Mouse (Mus musculus) stomach, postnatal 0 days (tissue): ENCODE data around the gene Timeless. TPM values are rescaled to one million over a fixed set of nuclear protein-coding genes. Genes with fewer than 3 reads are reported as not detected.

Source experiments
- ATAC-seq: fragments of 200-750 bp; cut with Nextera tagmentation; 2 replicates; pipeline ENCODE4 v1.8.0; 2017; ENCODE audit not compliant: low FRiP score, low TSS enrichment
- DNase-seq: peaks from one replicate; pipeline ENCODE4 v3.0.0-alpha.2; 2016; ENCODE audit warnings: low spot score
- H3K27ac ChIP-seq: fragments of 300-500 bp; sonication (generic); replicated peaks from 2 replicates; pipeline ENCODE4 v1.5.1; 2014; ENCODE audit warnings: mild to moderate bottlenecking, control low read depth
- H3K27me3 ChIP-seq: fragments of 300-500 bp; sonication (generic); 2 replicates; pipeline ENCODE4 v1.6.1; 2014; ENCODE audit warnings: low read length; ENCODE audit not compliant: control insufficient read depth, insufficient read depth
- H3K36me3 ChIP-seq: fragments of 300-500 bp; sonication (generic); 2 replicates; pipeline ENCODE4 v1.6.1; 2014; ENCODE audit warnings: low read length, mixed read lengths; ENCODE audit not compliant: control insufficient read depth, insufficient read depth
- H3K4me1 ChIP-seq: fragments of 300-500 bp; sonication (generic); replicated peaks from 2 replicates; pipeline ENCODE4 v1.6.1; 2014; ENCODE audit warnings: antibody characterized with exemption; ENCODE audit not compliant: control insufficient read depth, insufficient read depth
- H3K4me2 ChIP-seq: fragments of 300-500 bp; sonication (generic); replicated peaks from 2 replicates; pipeline ENCODE4 v1.6.1; 2014; ENCODE audit warnings: low read depth, mild to moderate bottlenecking, control low read depth, moderate library complexity
- H3K4me3 ChIP-seq: fragments of 300-500 bp; sonication (generic); 2 replicates; pipeline ENCODE4 v1.5.1; 2014; ENCODE audit warnings: low read depth, low read length, control low read depth
- H3K9ac ChIP-seq: fragments of 300-500 bp; sonication (generic); 2 replicates; pipeline ENCODE4 v1.6.1; 2014; ENCODE audit warnings: mild to moderate bottlenecking, low read length, control low read depth, mixed read lengths
- H3K9me3 ChIP-seq: fragments of 300-500 bp; sonication (generic); 2 replicates; pipeline ENCODE4 v1.6.1; 2016; ENCODE audit warnings: low read length; ENCODE audit not compliant: control insufficient read depth
- CTCF ChIP-seq: IDR thresholded peaks from 2 replicates; pipeline ENCODE4 v1.5.1; 2016; ENCODE audit warnings: antibody characterized with exemption, low read depth, mild to moderate bottlenecking, moderate library complexity
- EP300 ChIP-seq: optimal IDR thresholded peaks from 2 replicates; pipeline ENCODE3; 2016; ENCODE audit warnings: antibody characterized with exemption
- WGBS: fragments of 180-500 bp; shearing (Covaris S2); extraction: QIAGEN DNeasy Blood & Tissue Kit; methylation state at CpG from one replicate; pipeline ENCODE4 v1.1.7; 2014; 5-methylcytosine and 5-hydroxymethylcytosine counted together
- polyA plus RNA-seq: library from polyadenylated mRNA; unstranded; fragments of >200 nt; fragmentation: Nextera tagmentation; extraction: Ambion mirVana; gene quantifications from 2 replicates; pipeline ENCODE4 v1.2.1, GENCODE M21; 2015

The Timeless gene
- polyA plus RNA-seq, 1 experiment from 2014 or later, result 10.5 TPM

- 86% methylated on average over 18 of the region's 18 CpGs for WGBS
- no peak overlapping the region for H3K4me2 ChIP-seq
- no peak for DNase-seq
- no peak overlapping the region for H3K9ac ChIP-seq
- TF ChIP-seq CTCF (no peak), EP300 (no peak)
- no peaks in the 10 kb centered on the region; the same call in 1 of the 2 replicates for H3K27me3 ChIP-seq
- no peaks in the 10 kb centered on the region for H3K9me3 ChIP-seq
- no peak overlapping the region for H3K4me3 ChIP-seq
- H3K27ac ChIP-seq, result no peak overlapping the region
- no peaks in the 10 kb centered on the region for H3K36me3 ChIP-seq
- no peaks in the 10 kb centered on the region for H3K4me1 ChIP-seq
- no peak for ATAC-seq
Measured at GRCm38 (mm10) chr10:128218387-128219117, 13.3 kb upstream of the Timeless start.

GRCm38 (mm10) chr10:128221533-128222286 is 10.2 kb upstream of the Timeless start:
- 55% methylated on average over 16 of the region's 16 CpGs for WGBS
- Histone ChIP-seq H3K4me1 (no peaks in the 10 kb centered on the region), H3K9ac (no peak overlapping the region), H3K9me3 (no peaks in the 10 kb centered on the region), H3K4me3 (no peak overlapping the region), H3K36me3 (no peaks in the 10 kb centered on the region), H3K27ac (no peak overlapping the region), H3K4me2 (no peak overlapping the region), H3K27me3 (no peaks in the 10 kb centered on the region; the same call in 1 of the 2 replicates)
- DNase-seq (no peak), ATAC-seq (no peak)
- TF ChIP-seq EP300 (no peak), CTCF (peak; percentile 18; the same call in 1 of the 2 replicates)

GRCm38 (mm10) chr10:128225064-128225463 is 6.8 kb upstream of the Timeless start:
- Histone ChIP-seq H3K9me3 (no peaks in the 10 kb centered on the region), H3K4me3 (no peak overlapping the region), H3K4me2 (no peak overlapping the region), H3K27ac (no peak overlapping the region), H3K4me1 (no peaks in the 10 kb centered on the region), H3K9ac (no peak overlapping the region), H3K27me3 (no peaks in the 10 kb centered on the region; the same call in 1 of the 2 replicates), H3K36me3 (no peaks in the 10 kb centered on the region)
- 44% methylated on average over 5 of the region's 5 CpGs for WGBS
- no peak for DNase-seq
- no peak for ATAC-seq
- TF ChIP-seq CTCF (no peak), EP300 (no peak)

- no peaks in the 10 kb centered on the region for H3K9me3 ChIP-seq
- 41% methylated on average over 4 of the region's 4 CpGs for WGBS
- no peak within 1 kb of the TSS for H3K9ac ChIP-seq
- TF ChIP-seq CTCF (no peak), EP300 (no peak)
- peak; percentile 21 for ATAC-seq
- DNase-seq, result no peak
- H3K36me3 ChIP-seq, result no peaks in the 10 kb centered on the region
- H3K4me1 ChIP-seq, result no peaks in the 10 kb centered on the region
- no peak within 1 kb of the TSS for H3K27ac ChIP-seq
- no peak within 1 kb of the TSS for H3K4me2 ChIP-seq
- no peak within 1 kb of the TSS for H3K4me3 ChIP-seq
- no peaks in the 10 kb centered on the region; the same call in 1 of the 2 replicates for H3K27me3 ChIP-seq
Measured at GRCm38 (mm10) chr10:128225538-128225937, 6.3 kb upstream of the Timeless start, which contains the start of gene Mip. Mip (plus strand) TSS chr10:128225838.

- H3K27ac ChIP-seq, result no peak overlapping the region
- TF ChIP-seq EP300, result no peak
- no peak for TF ChIP-seq CTCF
- no peaks in the 10 kb centered on the region for H3K27me3 ChIP-seq
- no peaks in the 10 kb centered on the region for H3K4me1 ChIP-seq
- no peak for ATAC-seq
- no peak overlapping the region for H3K4me3 ChIP-seq
- H3K36me3 ChIP-seq, result no peaks in the 10 kb centered on the region
- H3K9me3 ChIP-seq, result no peaks in the 10 kb centered on the region
- no peak overlapping the region for H3K4me2 ChIP-seq
- DNase-seq, result no peak
- WGBS, result 70% methylated on average over 9 of the region's 9 CpGs
- H3K9ac ChIP-seq, result no peak overlapping the region
Measured at GRCm38 (mm10) chr10:128227592-128227991, 4.3 kb upstream of the Timeless start.

- DNase-seq (no peak), ATAC-seq (no peak)
- no peak for TF ChIP-seq EP300
- no peak for TF ChIP-seq CTCF
- no peaks in the 10 kb centered on the region for H3K27me3 ChIP-seq
- H3K27ac ChIP-seq, result no peak overlapping the region
- 85% methylated on average over 8 of the region's 8 CpGs for WGBS
- H3K4me1 ChIP-seq, result no peaks in the 10 kb centered on the region
- no peak overlapping the region for H3K4me3 ChIP-seq
- no peak overlapping the region for H3K9ac ChIP-seq
- H3K36me3 ChIP-seq, result no peaks in the 10 kb centered on the region
- no peak overlapping the region for H3K4me2 ChIP-seq
- H3K9me3 ChIP-seq, result no peaks in the 10 kb centered on the region
Measured at GRCm38 (mm10) chr10:128228009-128228408, 3.9 kb upstream of the Timeless start.
